Comparison of ENCODE assay signal across 16 mouse cellular contexts in the genomic region with DNA sequence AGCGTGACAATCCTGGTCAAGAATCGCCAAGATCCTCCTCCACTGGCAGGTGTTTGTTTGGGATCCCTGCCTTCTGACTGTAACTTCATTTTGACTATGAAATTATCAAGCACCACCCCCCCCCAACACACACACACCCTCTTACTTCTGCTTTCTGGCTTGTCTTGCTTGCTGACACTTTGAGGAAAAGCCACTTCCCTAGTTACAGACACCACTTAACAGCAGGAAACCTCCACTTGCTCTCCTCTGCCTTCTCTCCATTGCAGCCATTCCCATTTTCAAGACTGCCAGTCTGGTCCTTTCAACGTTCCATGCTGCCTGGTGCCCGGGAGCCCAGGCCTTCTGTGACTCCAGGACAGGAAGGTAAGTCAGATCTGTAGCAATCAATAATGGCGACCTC. TPM values are rescaled to one million over a fixed set of nuclear protein-coding genes. Genes with fewer than 3 reads are reported as not detected.
DNase-seq lines count a peak whose midpoint lies in the region; ATAC-seq lines count a peak whose summit lies in the region.
"Had no signal": no experiment of that assay in that cellular context is flagged by ENCODE, and none has a peak within 500 bp of the region (broad histone marks: within the 10 kb centered on the region; RNA-seq: fewer than 3 reads in every experiment).

No protein-coding gene starts in this region.

- WGBS in heart, embryonic 15.5 days = 69% methylated on average over 5 of the region's 5 CpGs
- 21% methylated on average over 5 of the region's 5 CpGs for WGBS in liver, embryonic 16.5 days (ENCODE audit: insufficient replicate concordance)

- ATAC-seq in heart, embryonic 15.5 days (replicated peaks; ENCODE audit: insufficient number of reproducible peaks, insufficient read depth, low FRiP score, low read depth) = no peak
- no peak for ATAC-seq in liver, embryonic 16.5 days (ENCODE audit: low read depth)
- ATAC-seq: forebrain, embryonic 15.5 days had no signal

- H3K9me3 ChIP-seq in heart, embryonic 15.5 days (replicated peaks) = no peaks in the 10 kb centered on the region
- no peaks in the 10 kb centered on the region for H3K9me3 ChIP-seq in liver, embryonic 16.5 days (replicated peaks; ENCODE audit: control insufficient read depth, low read length)
- H3K9me3 ChIP-seq: forebrain, embryonic 15.5 days had no signal

- peak overlapping the region; percentile 17; the same call in 1 of the 2 replicates for H3K4me3 ChIP-seq in heart, embryonic 15.5 days
- H3K4me3 ChIP-seq in liver, embryonic 16.5 days (ENCODE audit: low read depth, low read length) = peak overlapping the region; percentile 15
- H3K4me3 ChIP-seq: forebrain, embryonic 15.5 days had no signal

- no peaks in the 10 kb centered on the region for H3K27me3 ChIP-seq in heart, embryonic 15.5 days
- no peaks in the 10 kb centered on the region for H3K27me3 ChIP-seq in liver, embryonic 16.5 days (ENCODE audit: control insufficient read depth, insufficient read depth, low read depth, low read length)
- H3K27me3 ChIP-seq: forebrain, embryonic 15.5 days had no signal

- H3K4me2 ChIP-seq in heart, embryonic 15.5 days = no peak overlapping the region
- peak overlapping the region; percentile 22 for H3K4me2 ChIP-seq in liver, embryonic 16.5 days (ENCODE audit: low read depth, low read length)
- H3K4me2 ChIP-seq: forebrain, embryonic 15.5 days had no signal

- no peak overlapping the region for H3K27ac ChIP-seq in heart, embryonic 15.5 days
- H3K27ac ChIP-seq in liver, embryonic 16.5 days (ENCODE audit: low read length) = no peak overlapping the region
- H3K27ac ChIP-seq: forebrain, embryonic 15.5 days had no signal

- no peak for DNase-seq in heart, postnatal 25 days (ENCODE audit: low spot score)
- peak; percentile 24 for DNase-seq in thymus, postnatal 0 days (ENCODE audit: low spot score)
- no peak for DNase-seq in thymus, adult 18-20 months
- DNase-seq in cerebellum, adult 11 months = no peak
- no peak for DNase-seq in cerebellum, adult 9-11 months
- no peak for DNase-seq in frontal cortex, postnatal 10 days (ENCODE audit: low spot score in 2 of 2)
- DNase-seq: cerebellum, postnatal 10 days; gastrocnemius, postnatal 14 days; heart, postnatal 10 days; kidney, postnatal 10 days; layer of hippocampus, postnatal 36 days; right cerebral cortex, postnatal 14 days had no signal

- no peak overlapping the region for H3K9ac ChIP-seq in heart, embryonic 15.5 days
- no peak overlapping the region for H3K9ac ChIP-seq in liver, embryonic 16.5 days (ENCODE audit: low read depth, low read length)
- H3K9ac ChIP-seq: forebrain, embryonic 15.5 days had no signal

- intact Hi-C loops in heart, postnatal 25 days (cut with DNase I) = no loop called here

- no peaks in the 10 kb centered on the region for H3K36me3 ChIP-seq in heart, embryonic 15.5 days
- no peaks in the 10 kb centered on the region for H3K36me3 ChIP-seq in liver, embryonic 16.5 days (ENCODE audit: control insufficient read depth, insufficient read depth)
- H3K36me3 ChIP-seq: forebrain, embryonic 15.5 days; G1E had no signal

- H3K4me1 ChIP-seq in heart, embryonic 15.5 days (replicated peaks) = no peaks in the 10 kb centered on the region
- no peaks in the 10 kb centered on the region for H3K4me1 ChIP-seq in liver, embryonic 16.5 days (ENCODE audit: control insufficient read depth, low read depth, low read length)
- H3K4me1 ChIP-seq: forebrain, embryonic 15.5 days had no signal

RNA-seq across cellular contexts. Expression of a gene that starts 13.7 kb away (rescaled TPM):
- 6.8 and 8.7 TPM in 2 replicates for polyA plus RNA-seq in heart, embryonic 15.5 days (2015; fragmentation: Nextera tagmentation; extraction: Ambion mirVana)
- total RNA-seq in heart, postnatal 25 days (2021) = 10 to 100 TPM; 16.3 to 18.6 TPM
- polyA plus RNA-seq in thymus, postnatal 0 days (2015; fragmentation: Nextera tagmentation; extraction: Ambion mirVana) = 7.6 and 8.9 TPM in 2 replicates
- polyA plus RNA-seq in liver, embryonic 16.5 days (2015; fragmentation: Nextera tagmentation; extraction: Ambion mirVana) = 5.3 and 5.9 TPM in 2 replicates
- polyA plus RNA-seq: G1E had no signal
